Mouse (Mus musculus) mouse embryonic stem cell (cell line): ENCODE measurements around the gene Rora.

ENCODE experiments used
- in situ Hi-C, 2 experiments: fragments of 300-500 bp; cut with MboI; formaldehyde crosslinking; loops; 1 replicate in 1 of 2; 3 replicates in 1 of 2; pipeline ENCODE4 v1.14.3; 2019 to 2020; ENCODE audit warnings: low sequenced_read_pairs in 2 of 2, low pct_unique_long_range_greater_than_20kb in 1 of 2, mixed read lengths in 1 of 2; ENCODE audit not compliant: unreplicated experiment in 1 of 2

Rora gene

DNA sequence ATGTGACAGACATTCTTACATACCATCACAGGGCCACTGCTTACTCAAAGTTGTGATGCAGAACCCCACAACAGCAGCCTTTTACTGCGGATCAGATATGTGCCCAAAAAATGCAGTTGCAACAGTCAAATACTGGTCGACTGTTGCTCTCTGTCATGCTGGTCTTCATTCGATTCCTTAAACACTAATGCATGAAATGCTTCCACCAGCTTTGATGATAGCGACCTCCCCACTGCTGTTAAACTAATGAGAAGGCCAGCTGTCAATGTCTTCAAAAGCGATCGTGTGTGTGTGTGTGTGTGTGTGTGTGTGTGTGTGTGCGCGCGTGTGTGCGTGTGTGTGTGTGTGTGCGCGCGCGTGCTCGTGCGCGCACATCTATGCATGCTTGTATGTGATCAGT lies 730.9 kb downstream of the Rora start:
- in situ Hi-C loops: no loop called here

DNA sequence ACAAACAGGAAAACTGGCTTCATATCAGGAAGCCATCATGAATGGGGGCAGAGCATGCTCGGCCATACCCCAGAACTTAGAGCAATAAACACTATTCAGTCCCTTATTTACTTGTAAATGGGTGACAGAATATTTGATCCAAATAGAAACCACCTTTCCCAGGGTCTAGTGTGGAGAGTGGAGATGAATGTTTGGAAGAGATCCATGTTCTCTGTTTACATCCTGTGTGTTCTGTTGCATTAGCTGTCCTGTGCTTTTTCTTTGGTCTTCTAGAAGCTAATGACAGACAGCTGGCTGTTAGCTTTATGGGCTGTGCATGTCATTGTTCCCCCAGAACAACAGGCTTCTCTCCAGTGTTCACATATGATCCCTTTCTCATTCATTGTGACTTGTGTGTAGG lies 731.3 kb downstream of the Rora start:
- in situ Hi-C loops: no loop called here

DNA sequence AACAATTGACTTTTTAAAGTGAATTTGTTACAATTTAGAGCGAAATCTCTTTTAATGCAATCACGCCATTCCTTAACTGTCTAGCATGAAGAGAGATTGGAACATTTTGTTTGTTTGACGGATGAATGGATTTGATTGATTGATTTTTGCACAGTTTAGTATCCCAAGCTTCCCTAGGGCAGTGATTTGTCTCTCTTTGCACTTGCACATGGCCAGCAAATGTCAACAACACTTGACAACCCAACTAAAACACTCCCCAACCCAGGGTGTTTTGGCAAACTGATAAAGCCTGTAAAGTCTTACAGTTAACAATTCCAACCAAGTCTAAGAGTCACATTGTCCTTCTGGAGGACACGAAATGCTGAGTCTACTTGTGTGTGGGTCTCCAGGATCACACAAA lies 733.7 kb downstream of the Rora start:
- in situ Hi-C loops: no loop called here

DNA sequence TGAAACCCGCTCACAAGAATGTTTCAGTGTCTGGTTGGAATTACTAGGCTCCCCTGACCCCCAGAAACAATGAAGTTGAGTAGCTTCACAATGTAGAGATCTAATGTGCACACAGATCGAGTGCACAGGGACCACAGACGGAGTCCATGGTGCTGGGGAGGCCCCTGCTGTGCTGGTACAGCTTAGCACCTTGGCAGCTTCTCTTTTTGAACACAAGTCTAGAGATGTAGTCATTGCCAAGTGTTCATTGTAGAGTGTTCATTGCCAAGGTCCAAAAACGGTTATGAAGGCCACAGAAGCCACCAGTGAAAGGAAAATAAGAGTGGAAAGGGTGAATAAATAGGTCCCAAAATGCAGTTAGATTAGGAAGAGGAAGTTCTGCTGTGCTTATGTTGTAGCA lies 737.0 kb downstream of the Rora start:
- in situ Hi-C loops: no loop called here

DNA sequence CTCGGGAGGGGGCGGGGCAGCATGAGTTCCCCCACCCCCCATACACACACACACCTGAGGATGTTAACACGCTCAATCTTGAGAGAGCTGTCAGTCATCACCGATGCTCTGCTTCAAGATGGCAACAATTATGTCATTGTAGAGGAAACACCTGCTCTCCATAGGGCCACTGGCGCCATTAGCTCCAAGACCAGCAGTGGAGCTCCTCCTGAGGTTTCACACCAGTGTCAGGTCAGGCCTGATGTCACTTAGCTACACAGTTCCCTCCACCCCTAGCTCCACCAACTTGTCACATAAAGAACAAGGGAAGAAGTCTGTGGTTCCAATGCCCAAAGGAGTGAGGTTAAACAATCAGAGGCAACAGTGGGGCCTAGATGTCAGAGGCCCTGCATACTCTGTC lies 740.6 kb downstream of the Rora start:
- in situ Hi-C loops: no loop called here

DNA sequence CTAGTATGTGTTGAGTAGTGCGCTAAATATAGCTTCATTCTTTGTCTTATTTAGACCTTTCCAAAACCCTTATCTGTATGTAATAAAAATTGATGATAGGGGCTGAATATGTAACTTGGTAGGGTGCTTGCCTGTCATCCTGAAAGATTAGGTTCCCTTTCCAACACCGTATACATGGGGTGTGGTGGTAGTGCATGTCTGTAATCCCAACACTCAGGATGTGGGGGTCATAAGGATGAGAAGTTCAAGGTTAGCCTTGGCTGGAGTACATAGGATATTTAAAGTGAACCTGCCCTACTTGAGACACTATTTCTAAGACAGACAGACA lies 743.8 kb downstream of the Rora start:
- in situ Hi-C loops: no loop called here

DNA sequence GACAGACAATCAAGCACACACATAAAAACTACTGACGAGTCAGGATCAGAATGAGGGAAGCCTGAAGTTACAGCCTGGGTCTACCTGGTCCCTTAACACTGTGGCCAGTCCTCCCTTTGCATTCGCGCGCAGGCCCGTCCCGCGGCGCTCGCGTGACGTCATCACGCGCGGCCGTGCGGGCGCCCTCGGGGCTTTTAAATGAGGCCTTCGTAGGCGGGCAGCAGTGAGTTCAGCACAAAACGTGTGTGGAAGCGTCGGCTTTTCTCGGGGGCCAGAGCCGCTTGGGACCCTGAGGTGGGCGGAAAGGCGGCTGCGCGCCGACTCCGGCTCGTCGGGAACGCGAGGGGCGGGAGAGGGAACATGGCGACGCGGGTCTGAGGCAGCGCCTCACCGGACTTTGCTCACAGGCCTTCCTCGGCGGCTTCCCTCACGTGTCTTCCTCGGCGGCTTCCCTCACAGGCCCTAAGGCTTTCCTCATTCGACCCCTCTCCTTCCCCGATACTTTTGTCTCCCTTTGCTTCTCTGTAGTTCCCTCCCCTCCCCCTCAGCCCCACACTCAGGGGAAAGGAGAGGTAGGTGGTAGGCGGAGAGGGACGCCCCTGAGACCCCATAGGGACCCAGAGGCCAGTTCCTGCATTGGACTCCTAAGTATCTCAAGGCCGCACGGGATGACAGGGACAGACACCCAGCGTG lies 744.3 kb downstream of the Rora start, which contains the start of gene Ice2:
Ice2 (plus strand) TSS at position 147 of the 693 bp plus-strand sequence.
- in situ Hi-C loops: no loop called here

DNA sequence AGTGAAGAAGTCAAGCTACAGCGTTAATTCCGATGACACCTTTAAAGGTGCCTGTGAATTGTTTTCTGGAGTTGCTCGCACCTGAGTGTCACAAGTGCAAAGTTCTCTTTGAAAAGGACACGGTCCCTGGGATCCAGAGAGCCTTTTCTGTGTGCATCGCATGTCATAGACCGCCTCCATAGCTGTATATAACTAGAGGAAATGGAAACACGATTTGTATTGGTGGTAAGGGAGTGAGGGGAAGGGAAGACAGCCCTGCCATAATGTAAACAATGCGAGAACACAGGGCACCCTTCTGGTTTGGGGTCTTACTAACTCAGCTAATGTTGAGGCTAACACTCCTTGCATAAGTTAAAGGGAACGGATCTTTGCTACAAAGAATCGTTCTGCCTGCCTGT lies 744.9 kb downstream of the Rora start:
- in situ Hi-C loops: no loop called here

DNA sequence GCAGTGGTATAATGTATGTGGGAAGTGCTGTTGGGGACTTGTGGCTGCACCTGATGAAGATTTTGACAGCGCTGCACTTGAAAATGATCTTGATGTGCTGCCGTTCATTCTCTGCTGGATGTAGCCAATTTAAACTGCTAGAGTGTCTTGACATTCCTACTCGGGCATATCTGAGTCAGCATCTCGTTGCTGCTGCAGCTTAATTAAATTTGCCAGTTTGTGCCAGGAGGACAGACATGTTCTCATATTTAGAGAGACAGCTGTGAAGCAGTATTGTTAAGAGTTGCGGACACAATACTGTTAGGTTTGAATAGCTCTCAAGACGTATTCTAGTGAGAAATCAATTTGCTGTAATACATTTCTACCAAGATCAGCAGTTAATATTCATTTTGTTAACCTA lies 751.1 kb downstream of the Rora start:
- in situ Hi-C loops: no loop called here

DNA sequence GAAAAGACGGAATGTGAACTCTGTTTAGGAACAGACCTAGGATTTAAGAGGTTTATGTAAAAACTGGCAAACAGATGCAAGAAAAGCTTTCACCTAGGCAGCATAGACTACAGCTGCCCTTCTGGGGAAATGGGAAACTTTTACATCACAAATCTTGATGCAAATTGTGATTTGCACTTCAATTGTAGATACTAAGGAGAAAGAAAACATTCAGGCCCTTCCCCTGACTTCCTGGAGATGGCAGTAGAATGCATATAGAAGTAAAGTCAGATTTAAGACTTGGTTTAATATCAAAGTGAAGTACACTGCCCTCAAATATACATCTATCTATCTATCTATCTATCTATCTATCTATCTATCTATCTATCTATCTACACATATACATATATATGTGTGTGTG lies 765.9 kb downstream of the Rora start:
- in situ Hi-C loops: no loop called here

DNA sequence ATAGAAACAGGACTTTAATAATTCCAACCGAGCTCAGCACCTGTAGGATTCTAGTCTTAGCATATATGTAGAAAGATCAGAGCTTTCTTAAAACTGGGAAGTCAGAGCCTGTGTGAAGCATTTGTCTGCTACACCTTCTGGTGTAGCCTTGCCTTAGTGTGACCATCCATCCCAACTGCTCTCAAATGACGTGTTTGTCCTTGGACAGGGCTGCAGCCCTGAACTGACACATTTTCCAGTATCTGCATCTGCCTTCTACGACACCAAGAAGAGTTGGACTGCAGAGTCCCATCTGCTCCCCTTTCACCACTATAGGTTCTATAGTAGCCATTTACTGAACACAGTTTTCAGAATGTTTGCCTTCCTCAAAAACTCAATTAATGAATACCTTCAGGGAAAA lies 776.9 kb downstream of the Rora start:
- in situ Hi-C loops: no loop called here

DNA sequence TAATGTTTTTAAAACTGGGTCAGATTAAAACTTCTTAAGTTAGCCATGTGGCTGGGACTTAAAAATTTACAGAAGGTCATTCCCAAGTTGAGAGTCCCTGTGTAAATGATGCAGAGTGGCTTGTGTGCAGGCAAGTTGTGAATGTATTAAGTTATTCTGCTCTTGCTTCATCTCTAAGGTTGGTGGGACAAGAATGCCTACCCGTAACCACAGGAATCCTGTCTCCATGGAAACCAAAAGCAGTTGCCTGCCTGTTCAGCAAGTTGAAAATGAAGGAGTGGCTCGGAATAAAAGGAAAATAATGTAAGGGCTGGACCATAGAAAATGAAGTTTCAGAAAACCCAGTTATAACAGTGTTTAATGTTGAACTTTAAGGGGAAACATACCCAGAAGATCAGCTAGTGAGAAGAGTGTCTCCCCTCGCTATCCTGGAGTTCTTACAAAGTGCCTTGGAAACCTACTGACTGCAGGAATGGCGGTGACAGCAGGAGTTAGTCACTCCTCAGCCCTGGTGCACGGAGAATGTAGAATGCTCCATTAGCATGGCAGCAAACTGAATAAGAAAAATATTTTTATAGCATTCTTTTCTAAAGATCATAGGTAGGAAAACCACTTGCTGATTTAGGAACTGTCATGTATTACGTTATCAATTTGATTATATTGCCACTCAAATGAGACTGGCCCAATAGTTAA lies 778.4 kb downstream of the Rora start:
- in situ Hi-C loops: no loop called here

DNA sequence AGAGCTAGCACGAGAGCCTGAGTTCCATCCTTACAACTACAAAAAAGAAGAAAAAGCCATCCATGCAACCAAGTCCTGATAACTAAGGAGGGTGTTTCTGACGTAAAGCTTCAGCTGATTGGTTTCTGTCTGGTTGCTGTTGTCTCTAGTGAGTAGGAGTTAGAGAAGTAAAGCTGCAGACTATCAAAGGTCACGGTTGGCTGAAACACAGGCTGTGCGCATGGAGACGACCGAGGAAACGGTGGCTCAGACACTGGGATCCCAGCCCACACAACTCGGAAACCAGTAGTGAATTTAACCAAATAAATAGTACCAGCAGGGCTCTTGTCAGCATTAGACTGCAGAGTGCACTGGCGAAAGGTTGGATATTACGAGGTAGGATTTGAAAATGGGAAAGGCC lies 781.6 kb downstream of the Rora start:
- in situ Hi-C loops: no loop called here

DNA sequence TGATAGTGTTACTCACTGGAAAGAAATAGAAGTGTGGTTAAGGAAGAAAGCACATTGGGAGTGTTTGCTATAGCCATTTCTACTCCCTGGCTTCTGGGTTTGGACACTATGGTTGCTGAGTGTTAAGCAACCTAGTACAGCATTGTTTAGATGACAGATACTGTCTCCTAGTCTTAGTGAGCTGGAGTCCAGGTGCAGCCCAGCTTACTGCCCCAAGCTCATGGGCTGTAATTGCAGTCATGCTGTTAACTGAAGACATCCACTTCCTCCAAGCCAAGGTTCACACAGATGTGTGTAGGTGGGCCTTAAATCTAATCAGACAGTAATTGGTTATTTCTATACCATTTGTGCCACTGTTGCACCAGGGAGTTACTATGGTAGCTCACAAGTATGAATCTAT lies 782.1 kb downstream of the Rora start:
- in situ Hi-C loops: no loop called here
